Mouse (Mus musculus) midbrain, embryonic 12.5 days (tissue): ENCODE results near the gene Rdm1. TPM values are rescaled to one million over a fixed set of nuclear protein-coding genes. Genes with fewer than 3 reads are reported as not detected.
"Not testable (repeated sequence)": the region's sequence is repeated elsewhere in the genome, so short reads cannot be mapped to it uniquely, and the experiment has no call there.

Experiments
- ATAC-seq: fragments of 200-750 bp; cut with Nextera tagmentation; 2 replicates; pipeline ENCODE4 v1.8.0; 2017; ENCODE audit warnings: low read depth, moderate TSS enrichment, moderate library complexity; ENCODE audit not compliant: low FRiP score
- H3K27ac ChIP-seq: fragments of 300-500 bp; sonication (generic); replicated peaks from 2 replicates; pipeline ENCODE4 v1.5.1; 2016; ENCODE audit warnings: mild to moderate bottlenecking
- H3K27me3 ChIP-seq: fragments of 300-500 bp; sonication (generic); 2 replicates; pipeline ENCODE4 v1.6.1; 2016; ENCODE audit warnings: mild to moderate bottlenecking
- H3K36me3 ChIP-seq: fragments of 300-500 bp; sonication (generic); 2 replicates; pipeline ENCODE4 v1.6.1; 2016
- H3K4me1 ChIP-seq: fragments of 300-500 bp; sonication (generic); 2 replicates; pipeline ENCODE4 v1.6.1; 2016
- H3K4me2 ChIP-seq: fragments of 300-500 bp; sonication (generic); replicated peaks from 2 replicates; pipeline ENCODE4 v1.6.1; 2016; ENCODE audit warnings: mild to moderate bottlenecking, moderate library complexity
- H3K4me3 ChIP-seq: fragments of 300-500 bp; sonication (generic); 2 replicates; pipeline ENCODE4 v1.5.1; 2016; ENCODE audit warnings: mild to moderate bottlenecking
- H3K9ac ChIP-seq: fragments of 300-500 bp; sonication (generic); replicated peaks from 2 replicates; pipeline ENCODE4 v1.6.1; 2016; ENCODE audit warnings: mild to moderate bottlenecking, moderate library complexity
- H3K9me3 ChIP-seq: fragments of 300-500 bp; sonication (generic); 2 replicates; pipeline ENCODE4 v1.6.1; 2016; ENCODE audit warnings: mild to moderate bottlenecking
- WGBS: fragments of 180-500 bp; shearing (Covaris S2); methylation state at CpG from one replicate; pipeline ENCODE4 v1.1.7; 2016; 5-methylcytosine and 5-hydroxymethylcytosine counted together
- polyA plus RNA-seq: library from polyadenylated mRNA; unstranded; fragments of >200 nt; fragmentation: Nextera tagmentation; extraction: Ambion mirVana; gene quantifications from 2 replicates; pipeline ENCODE4 v1.2.1, GENCODE M21; 2016

Gene Rdm1
- polyA plus RNA-seq, 1 experiment from 2014 or later = 48.9 TPM

DNA sequence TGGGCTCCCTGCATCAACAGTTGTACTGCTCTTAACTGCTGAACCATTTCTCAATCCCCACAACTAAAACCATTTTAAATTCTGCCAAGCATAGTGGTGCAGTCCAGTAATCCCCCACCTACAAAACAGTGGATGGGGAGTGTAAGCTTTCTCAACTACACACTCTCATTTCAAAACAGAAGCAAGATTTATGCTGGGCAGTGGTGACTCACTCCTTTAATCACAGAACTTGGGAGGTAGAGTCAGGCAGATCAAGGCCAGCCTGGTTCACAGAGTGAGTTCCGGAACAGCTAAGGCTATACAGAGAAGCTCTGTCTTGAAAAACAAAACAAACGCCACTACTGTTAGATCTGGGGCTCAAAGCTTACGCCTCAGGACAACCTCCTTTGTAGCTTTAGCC is 8.4 kb upstream of the Rdm1 start:
- ATAC-seq = no peak
- Histone ChIP-seq H3K4me3 (no peak overlapping the region), H3K27me3 (peaks cover 9% of the 10 kb centered on the region; the same call in 1 of the 2 replicates), H3K4me1 (peaks cover 34% of the 10 kb centered on the region), H3K9me3 (no peaks in the 10 kb centered on the region), H3K9ac (no peak overlapping the region), H3K27ac (peak overlapping the region; percentile 54), H3K36me3 (no peaks in the 10 kb centered on the region), H3K4me2 (no peak overlapping the region)
- WGBS = 74% methylated on average over 3 of the region's 3 CpGs

DNA sequence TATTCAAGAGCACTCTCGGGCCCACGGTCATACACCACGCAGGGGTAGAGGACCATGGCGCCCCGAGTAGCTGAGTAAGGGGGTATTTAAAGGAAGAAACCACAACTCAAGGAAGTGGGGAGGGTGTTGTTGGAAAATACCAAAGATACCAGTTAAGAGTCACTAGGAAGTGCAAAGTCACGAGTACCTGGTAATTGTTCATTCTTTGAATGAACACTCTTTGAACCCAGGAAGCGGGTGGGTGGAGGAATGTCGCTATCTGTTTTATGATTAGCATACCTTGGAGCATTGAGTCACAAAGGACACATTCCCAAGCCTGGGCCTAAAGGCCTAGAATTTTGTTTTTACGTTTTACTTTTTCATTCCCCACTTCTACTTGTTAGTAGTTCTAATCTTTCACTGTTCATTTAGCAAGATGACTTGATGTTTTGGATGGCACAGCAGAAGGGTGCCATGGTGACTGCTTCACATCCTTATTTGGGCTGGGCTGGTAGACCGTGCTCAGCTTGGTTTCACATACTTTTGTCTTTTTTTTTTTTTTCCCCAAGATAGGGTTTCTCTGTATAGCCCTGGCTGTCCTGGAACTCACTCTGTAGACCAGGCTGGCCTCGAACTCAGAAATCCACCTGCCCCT is 6.9 kb upstream of the Rdm1 start:
- H3K4me3 ChIP-seq, ATAC-seq, H3K9me3 ChIP-seq, H3K27me3 ChIP-seq, H3K4me2 ChIP-seq, H3K36me3 ChIP-seq, H3K9ac ChIP-seq, H3K27ac ChIP-seq: not testable (repeated sequence)
- 89% methylated on average over 11 of the region's 11 CpGs for WGBS
- peaks cover 22% of the 10 kb centered on the region for H3K4me1 ChIP-seq

DNA sequence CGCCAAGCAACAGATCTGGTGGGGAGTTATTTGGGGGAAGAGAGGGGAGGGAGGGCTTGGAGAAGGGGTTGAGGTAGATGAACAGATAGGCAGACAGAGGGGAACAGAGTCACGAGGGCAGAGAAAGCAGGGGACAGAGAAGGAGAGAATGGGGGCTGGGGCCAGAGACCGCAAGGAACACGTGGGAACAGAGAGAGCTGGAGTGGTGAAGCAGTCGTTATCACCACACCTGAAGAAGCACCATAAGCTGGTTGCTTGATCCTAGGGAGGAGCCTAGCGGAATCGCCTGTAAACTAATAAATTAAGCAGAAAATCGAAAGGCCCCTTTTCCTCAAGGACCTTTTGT is 373 bp upstream of the Rdm1 start:
- 6% methylated on average over 8 of the region's 8 CpGs for WGBS
- Histone ChIP-seq H3K9ac (peak overlapping the region; percentile 52), H3K4me2 (peak overlapping the region; percentile 86), H3K27ac (peak overlapping the region; percentile 96), H3K36me3 (no peaks in the 10 kb centered on the region), H3K27me3 (no peaks in the 10 kb centered on the region), H3K9me3 (no peaks in the 10 kb centered on the region), H3K4me1 (peaks cover 12% of the 10 kb centered on the region), H3K4me3 (peak overlapping the region; percentile 37)
- peak; percentile 52 for ATAC-seq

DNA sequence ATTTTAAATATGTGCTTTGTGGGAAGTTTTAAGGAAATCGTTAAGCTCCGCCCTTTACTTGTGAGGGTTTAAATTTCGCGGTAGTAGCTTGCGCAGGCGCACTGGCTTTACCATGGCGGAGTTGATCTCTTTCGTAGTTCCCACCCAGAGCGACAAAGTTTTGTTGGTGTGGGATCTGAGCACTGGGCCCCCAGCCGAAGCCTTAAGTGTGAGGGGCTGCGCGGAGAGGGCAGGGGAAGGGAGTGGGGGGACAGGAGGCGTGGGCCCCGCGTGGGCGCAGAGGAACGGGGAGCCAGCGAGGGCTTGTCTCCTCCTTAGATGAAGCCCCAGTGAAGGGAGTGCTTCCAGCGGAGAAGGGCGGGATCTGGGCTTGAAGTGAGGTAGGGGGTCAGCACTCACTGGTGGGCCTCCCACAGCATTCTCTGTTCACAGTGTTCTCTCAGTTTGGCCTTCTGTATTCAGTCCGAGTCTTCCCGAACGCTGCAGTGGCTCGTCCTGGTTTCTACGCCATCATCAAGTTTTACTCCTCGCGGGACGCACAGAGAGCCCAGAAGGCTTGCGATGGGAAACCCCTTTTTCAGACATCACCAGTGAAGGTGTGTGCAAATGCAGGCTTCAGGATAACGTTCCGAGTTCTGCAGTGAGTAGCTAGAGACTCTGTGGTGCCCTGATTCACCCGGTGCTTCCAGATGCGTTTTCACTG is 1.0 kb downstream of the Rdm1 start:
- Histone ChIP-seq H3K4me1 (peaks cover 12% of the 10 kb centered on the region), H3K4me2 (peak overlapping the region; percentile 86), H3K9ac (peak overlapping the region; percentile 62), H3K4me3 (peak overlapping the region; percentile 55), H3K27ac (peak overlapping the region; percentile 96), H3K27me3 (no peaks in the 10 kb centered on the region), H3K36me3 (no peaks in the 10 kb centered on the region), H3K9me3 (no peaks in the 10 kb centered on the region)
- under 1% methylated on average over 33 of the region's 33 CpGs for WGBS
- peak; percentile 41 for ATAC-seq

DNA sequence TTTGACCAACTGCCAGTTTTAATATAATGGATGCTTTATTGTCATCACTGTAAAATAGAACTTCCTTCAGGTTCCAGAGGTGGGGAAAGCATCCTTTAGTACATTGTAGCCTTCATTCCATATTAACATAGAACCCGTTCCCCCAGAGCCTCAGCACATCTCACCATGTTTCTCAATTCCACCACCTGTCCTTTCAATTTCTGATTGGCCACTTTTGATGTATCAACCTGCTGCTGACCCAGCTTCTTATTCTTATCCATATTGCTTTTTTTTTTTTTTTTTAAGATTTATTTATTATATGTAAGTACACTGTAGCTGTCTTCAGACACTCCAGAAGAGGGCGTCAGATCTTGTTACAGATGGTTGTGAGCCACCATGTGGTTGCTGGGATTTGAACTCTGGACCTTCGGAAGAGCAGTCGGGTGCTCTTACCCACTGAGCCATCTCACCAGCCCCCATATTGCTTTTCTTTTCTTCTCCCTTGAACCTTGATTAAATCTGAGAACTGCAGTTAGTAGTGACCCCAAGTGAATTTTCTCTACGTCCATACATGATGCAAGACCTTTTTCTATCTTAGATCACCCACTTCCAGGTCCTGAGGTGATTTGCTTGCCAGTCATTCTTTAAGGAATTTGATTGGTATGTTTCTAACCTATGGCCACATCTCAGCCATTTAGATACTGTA is 1.9 kb downstream of the Rdm1 start:
- not testable (repeated sequence) for H3K27me3 ChIP-seq, H3K9me3 ChIP-seq, ATAC-seq, H3K36me3 ChIP-seq
- Histone ChIP-seq H3K4me1 (peaks cover 12% of the 10 kb centered on the region), H3K27ac (peak overlapping the region; percentile 96; the same call in 1 of the 2 replicates), H3K4me2 (peak overlapping the region; percentile 86), H3K9ac (0 out of 2 replicates have a peak overlapping the region, but pooled peaks have one; percentile 62), H3K4me3 (peak overlapping the region; percentile 55)
- 81% methylated on average over 4 of the region's 5 CpGs for WGBS

DNA sequence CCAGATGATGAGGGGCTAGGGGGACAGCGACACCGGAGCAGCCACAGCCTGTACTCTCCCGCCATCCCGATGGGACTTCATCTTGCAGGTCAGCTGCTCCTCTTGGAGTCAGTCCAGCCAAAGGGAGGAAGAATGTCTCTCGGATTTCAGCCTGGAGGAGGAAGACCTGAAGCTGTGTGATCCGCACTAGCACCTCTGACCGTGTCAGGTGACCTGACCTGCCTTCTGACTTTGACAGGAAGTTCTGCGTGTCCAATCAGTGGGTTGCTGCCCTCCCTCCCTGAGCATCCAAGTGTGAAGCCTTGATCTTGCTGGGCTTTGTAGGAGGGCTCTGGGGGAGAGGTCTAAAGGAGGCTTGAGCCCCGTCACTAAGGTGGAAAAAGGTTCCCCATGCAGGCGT is 8.7 kb downstream of the Rdm1 start:
- no peaks in the 10 kb centered on the region for H3K9me3 ChIP-seq
- H3K27me3 ChIP-seq = no peaks in the 10 kb centered on the region
- peaks cover 20% of the 10 kb centered on the region; the same call in 1 of the 2 replicates for H3K36me3 ChIP-seq
- 80% methylated on average over 10 of the region's 10 CpGs for WGBS
- no peaks in the 10 kb centered on the region; the same call in 1 of the 2 replicates for H3K4me1 ChIP-seq
- no peak overlapping the region for H3K4me2 ChIP-seq
- no peak for ATAC-seq
- H3K4me3 ChIP-seq = no peak overlapping the region
- no peak overlapping the region for H3K27ac ChIP-seq
- no peak overlapping the region for H3K9ac ChIP-seq

DNA sequence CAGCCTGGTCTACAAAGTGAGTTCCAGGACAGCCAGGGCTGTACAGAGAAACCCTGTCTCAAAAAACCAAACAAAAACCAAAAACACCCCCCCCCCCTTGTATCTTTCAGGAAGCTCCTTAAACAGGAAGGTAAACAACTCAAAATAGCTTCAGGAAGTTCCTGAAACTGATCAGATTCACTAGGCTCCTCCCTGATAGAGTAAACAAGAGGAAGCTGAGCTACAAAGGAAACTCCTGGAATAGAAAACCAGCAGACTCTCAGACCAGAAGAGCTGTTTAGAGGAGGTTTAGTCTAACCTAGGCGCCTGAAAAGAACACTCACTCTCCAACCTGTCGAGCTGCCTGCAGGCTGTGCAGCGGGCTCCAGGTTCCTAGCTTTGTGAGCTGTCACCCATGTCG is 12.8 kb downstream of the Rdm1 start:
- Histone ChIP-seq H3K27me3 (no peaks in the 10 kb centered on the region), H3K36me3 (0 out of 2 replicates have a peak, but pooled peaks cover 12% of the 10 kb centered on the region), H3K9ac (no peak overlapping the region), H3K4me1 (peaks cover 2% of the 10 kb centered on the region), H3K4me3 (no peak overlapping the region), H3K27ac (no peak overlapping the region), H3K4me2 (no peak overlapping the region), H3K9me3 (no peaks in the 10 kb centered on the region)
- whole genome bisulfite sequencing = 92% methylated on average over 4 of the region's 4 CpGs
- no peak for ATAC-seq

DNA sequence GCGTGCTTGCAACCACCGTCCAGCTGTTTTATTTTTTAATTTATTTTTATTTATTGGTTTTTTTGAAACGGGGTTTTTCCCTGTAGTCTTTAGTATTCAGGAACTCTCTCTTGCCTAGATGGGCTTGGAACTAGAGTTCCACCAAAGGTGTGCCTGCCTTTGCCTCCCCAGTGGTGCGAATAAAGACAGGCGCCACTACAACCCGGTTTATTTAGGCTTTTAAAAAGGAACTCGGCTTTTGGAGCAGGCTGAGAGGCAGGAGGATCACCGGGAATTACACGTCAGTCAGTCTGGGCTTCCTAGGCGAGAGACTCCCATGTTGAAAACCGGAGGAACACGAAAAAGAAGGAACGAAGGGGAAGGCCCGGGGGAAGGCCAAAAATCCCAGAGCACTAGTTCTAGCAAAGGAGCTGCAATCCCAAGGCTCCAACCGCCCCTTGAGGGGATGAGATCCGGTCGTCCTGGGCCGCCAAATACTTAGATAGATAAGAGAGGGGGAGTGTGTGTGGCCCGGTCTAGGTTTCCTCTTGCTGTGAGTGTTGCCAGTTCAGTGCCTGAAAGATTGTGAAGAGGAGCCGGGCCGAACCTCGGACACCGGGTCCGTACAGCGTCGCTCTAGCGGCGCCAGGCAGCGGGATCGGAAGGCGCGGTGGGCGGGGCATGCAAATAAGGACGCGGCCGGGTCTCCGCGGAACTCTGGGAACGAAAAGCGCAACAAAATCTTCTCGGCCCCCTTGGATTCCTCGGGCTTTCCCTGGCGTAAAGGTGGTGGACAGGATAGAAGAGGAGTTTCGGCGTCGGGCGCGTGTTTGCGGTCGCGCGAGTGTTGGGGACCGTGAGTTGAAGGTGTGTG is 14.1 kb downstream of the Rdm1 start:
- ATAC-seq = peak; percentile 72

DNA sequence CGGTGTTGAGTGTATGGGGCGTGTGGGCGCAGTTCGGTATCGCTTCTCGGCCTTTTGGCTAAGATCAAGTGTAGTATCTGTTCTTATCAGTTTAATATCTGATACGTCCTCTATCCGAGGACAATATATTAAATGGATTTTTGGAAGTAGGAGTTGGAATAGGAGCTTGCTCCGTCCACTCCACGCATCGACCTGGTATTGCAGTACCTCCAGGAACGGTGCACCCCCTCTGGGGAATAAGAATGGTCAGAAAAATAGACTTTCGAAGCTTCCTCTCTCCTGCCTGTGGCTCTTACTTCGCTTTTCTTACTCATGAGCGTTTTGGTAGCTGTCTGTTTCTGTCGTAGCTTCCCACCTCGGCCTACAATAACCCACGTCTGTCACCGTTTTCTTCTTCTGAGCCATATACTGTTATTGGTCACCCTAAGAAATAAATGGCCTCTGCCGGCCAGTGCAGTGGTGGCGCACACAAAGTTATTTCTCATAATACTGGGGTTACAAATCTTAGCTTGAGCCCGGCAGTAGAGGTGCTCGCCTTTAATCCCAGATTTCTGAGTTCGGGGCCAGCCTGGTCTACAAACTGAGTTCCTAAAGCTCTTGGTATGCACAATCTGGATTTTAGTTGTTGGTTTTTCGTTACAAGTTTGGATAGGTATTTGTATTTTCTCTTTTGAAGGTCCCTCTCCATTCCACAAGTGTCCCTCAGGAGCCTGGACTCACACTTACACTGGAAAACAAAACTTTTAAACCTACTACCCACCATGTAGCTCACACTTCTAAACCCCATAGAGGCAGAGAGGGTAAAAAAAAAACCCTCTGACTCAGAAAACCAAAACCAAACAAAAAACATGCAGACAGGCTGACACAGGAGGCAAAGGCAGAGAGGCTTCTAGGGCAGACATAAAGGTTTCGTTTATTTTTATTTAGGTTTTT is 15.0 kb downstream of the Rdm1 start:
- not testable (repeated sequence) for H3K9me3 ChIP-seq, H3K4me1 ChIP-seq, H3K4me3 ChIP-seq, H3K36me3 ChIP-seq, H3K27me3 ChIP-seq
- 0 out of 2 replicates have a peak overlapping the region, but pooled peaks have one; percentile 48 for H3K4me2 ChIP-seq
- WGBS = 6% methylated on average over 13 of the region's 26 CpGs
- H3K9ac ChIP-seq = peak overlapping the region; percentile 49; the same call in 1 of the 2 replicates
- peak overlapping the region; percentile 77 for H3K27ac ChIP-seq
- ATAC-seq = peak; percentile 78

More for the DNA sequence above, 14.1 kb downstream of the Rdm1 start:
- H3K4me2 ChIP-seq = peak overlapping the region; percentile 48
- H3K9ac ChIP-seq = peak overlapping the region; percentile 49
- H3K9me3 ChIP-seq, H3K27me3 ChIP-seq, H3K4me1 ChIP-seq, H3K36me3 ChIP-seq: not testable (repeated sequence)
- H3K4me3 ChIP-seq = peak overlapping the region; percentile 39
- 5% methylated on average over 50 of the region's 53 CpGs for WGBS
- H3K27ac ChIP-seq = peak overlapping the region; percentile 77

DNA sequence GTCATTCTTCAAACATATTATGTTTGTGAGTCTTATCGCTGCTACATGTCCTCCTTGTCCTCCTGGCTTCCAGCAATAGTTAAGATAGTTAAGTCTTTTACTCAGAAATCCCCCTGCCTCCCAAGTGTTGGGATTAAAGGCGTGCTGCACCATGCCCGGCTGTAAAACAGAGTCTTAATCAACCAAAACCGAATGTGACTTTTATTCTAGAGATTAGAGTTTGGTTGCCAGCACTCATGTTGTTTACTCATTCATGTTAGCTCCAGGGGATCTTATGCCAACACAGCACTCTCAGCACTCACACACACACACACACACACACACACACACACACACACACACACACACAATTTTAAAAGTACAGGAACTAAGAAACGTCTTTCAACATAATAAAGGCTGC is 15.9 kb downstream of the Rdm1 start:
- Histone ChIP-seq H3K27ac (no peak overlapping the region), H3K9ac (no peak overlapping the region), H3K36me3 (no peaks in the 10 kb centered on the region), H3K4me3 (no peak overlapping the region), H3K4me1 (peaks cover 5% of the 10 kb centered on the region), H3K27me3 (no peaks in the 10 kb centered on the region), H3K4me2 (no peak overlapping the region), H3K9me3 (no peaks in the 10 kb centered on the region)
- 49% methylated on average over 5 of the region's 5 CpGs for WGBS
- ATAC-seq = no peak

DNA sequence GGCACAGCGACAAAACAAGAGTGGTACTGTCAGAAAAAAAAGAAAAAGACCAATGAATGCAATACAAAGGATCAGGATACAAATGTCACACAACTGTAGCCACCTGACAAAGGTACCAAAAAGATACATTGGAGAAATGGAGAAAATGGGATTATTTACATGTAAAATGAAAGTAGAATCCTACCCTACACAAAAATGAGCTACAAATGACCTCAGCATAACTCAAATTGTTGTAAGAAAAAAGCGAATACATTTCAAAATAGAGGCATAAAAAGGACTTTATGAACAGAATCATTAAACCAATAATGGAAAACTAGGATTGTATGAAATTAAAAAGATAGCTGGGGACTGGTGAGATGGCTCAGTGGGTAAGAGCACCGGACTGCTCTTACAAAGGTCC is 17.6 kb downstream of the Rdm1 start:
- H3K9ac ChIP-seq = no peak overlapping the region
- H3K4me1 ChIP-seq = peaks cover 5% of the 10 kb centered on the region
- H3K36me3 ChIP-seq = no peaks in the 10 kb centered on the region
- H3K9me3 ChIP-seq = no peaks in the 10 kb centered on the region
- WGBS = 51% methylated on average over 3 of the region's 3 CpGs
- no peak for ATAC-seq
- H3K4me3 ChIP-seq = no peak overlapping the region
- H3K4me2 ChIP-seq = no peak overlapping the region
- no peaks in the 10 kb centered on the region for H3K27me3 ChIP-seq
- H3K27ac ChIP-seq = peak overlapping the region; percentile 61; the same call in 1 of the 2 replicates
